Comparison of ENCODE assay signal across 15 mouse cellular contexts in genomic region chr9:71365177-71365738, GRCm38 (mm10).
DNase-seq lines count a peak whose midpoint lies in the region; ATAC-seq and TF ChIP-seq lines count a peak whose summit lies in the region.
"Had no signal": no experiment of that assay in that cellular context is flagged by ENCODE, and none has a peak within 500 bp of the region (broad histone marks: within the 10 kb centered on the region; RNA-seq: fewer than 3 reads in every experiment).

No protein-coding gene starts in this region.

- H3K4me3 ChIP-seq in heart, embryonic 13.5 days: no peak overlapping the region
- no peak overlapping the region for H3K4me3 ChIP-seq in heart, embryonic 10.5 days
- H3K4me3 ChIP-seq in midbrain, embryonic 10.5 days: no peak overlapping the region
- no peak overlapping the region for H3K4me3 ChIP-seq in midbrain, embryonic 16.5 days (ENCODE audit: low read depth, low read length)
- no peak overlapping the region for H3K4me3 ChIP-seq in thymus, adult 2 months (ENCODE audit: control insufficient read depth, insufficient read depth, low read length)
- H3K4me3 ChIP-seq: forebrain, embryonic 12.5 days; heart, adult 2 months; limb, embryonic 13.5 days; myocyte had no signal

- no peak for TF ChIP-seq CTCF in thymus, adult 2 months (IDR thresholded peaks at IDR 0.05; ENCODE audit: borderline replicate concordance, control insufficient read depth, extremely low read depth, insufficient read depth, low read length, poor library complexity)

- H3K9ac ChIP-seq in heart, embryonic 13.5 days: no peak overlapping the region
- H3K9ac ChIP-seq in midbrain, embryonic 16.5 days (ENCODE audit: low read depth, low read length): no peak overlapping the region
- H3K9ac ChIP-seq: forebrain, embryonic 12.5 days; limb, embryonic 13.5 days had no signal

- H3K36me3 ChIP-seq in heart, embryonic 13.5 days: no peaks in the 10 kb centered on the region
- no peaks in the 10 kb centered on the region for H3K36me3 ChIP-seq in heart, embryonic 10.5 days
- no peaks in the 10 kb centered on the region for H3K36me3 ChIP-seq in midbrain, embryonic 10.5 days
- no peaks in the 10 kb centered on the region for H3K36me3 ChIP-seq in midbrain, embryonic 16.5 days (ENCODE audit: control insufficient read depth, insufficient read depth, low read length)
- H3K36me3 ChIP-seq in thymus, adult 2 months (ENCODE audit: control insufficient read depth, insufficient read depth, low read length): no peaks in the 10 kb centered on the region
- H3K36me3 ChIP-seq: forebrain, embryonic 12.5 days; G1E; limb, embryonic 13.5 days had no signal

- no peak for TF ChIP-seq POLR2A in thymus, adult 2 months (IDR thresholded peaks at IDR 0.05; ENCODE audit: control insufficient read depth, extremely low read depth, insufficient read depth, low read length, poor library complexity)

- 61% methylated on average over 12 of the region's 12 CpGs for WGBS in heart, embryonic 13.5 days
- WGBS in heart, embryonic 10.5 days: 64% methylated on average over 12 of the region's 12 CpGs
- WGBS in midbrain, embryonic 10.5 days: 63% methylated on average over 12 of the region's 12 CpGs
- 44% methylated on average over 12 of the region's 12 CpGs for WGBS in midbrain, embryonic 16.5 days
- WGBS in thymus, adult 2 months: 88% methylated on average over 12 of the region's 12 CpGs

- H3K4me2 ChIP-seq in heart, embryonic 13.5 days: no peak overlapping the region
- H3K4me2 ChIP-seq in midbrain, embryonic 16.5 days (ENCODE audit: low read length): no peak overlapping the region
- H3K4me2 ChIP-seq: forebrain, embryonic 12.5 days; limb, embryonic 13.5 days had no signal

- peaks cover 7% of the 10 kb centered on the region for H3K9me3 ChIP-seq in heart, embryonic 13.5 days
- H3K9me3 ChIP-seq in heart, embryonic 10.5 days: no peaks in the 10 kb centered on the region
- H3K9me3 ChIP-seq in midbrain, embryonic 10.5 days (replicated peaks): peaks cover 6% of the 10 kb centered on the region; the same call in 1 of the 2 replicates
- H3K9me3 ChIP-seq in midbrain, embryonic 16.5 days (replicated peaks; ENCODE audit: control insufficient read depth, low read length, poor library complexity, severe bottlenecking): no peaks in the 10 kb centered on the region

- H3K27me3 ChIP-seq in heart, embryonic 13.5 days (replicated peaks): no peaks in the 10 kb centered on the region
- no peaks in the 10 kb centered on the region for H3K27me3 ChIP-seq in heart, embryonic 10.5 days (ENCODE audit: insufficient read depth, poor library complexity, severe bottlenecking)
- H3K27me3 ChIP-seq in midbrain, embryonic 10.5 days (ENCODE audit: low read depth, poor library complexity, severe bottlenecking): no peaks in the 10 kb centered on the region
- H3K27me3 ChIP-seq in midbrain, embryonic 16.5 days (ENCODE audit: control insufficient read depth, insufficient read depth, low read depth, low read length): no peaks in the 10 kb centered on the region
- no peaks in the 10 kb centered on the region for H3K27me3 ChIP-seq in thymus, adult 2 months (ENCODE audit: control insufficient read depth, insufficient read depth, low read length)

- no peak for DNase-seq in heart, embryonic 10.5 days (ENCODE audit: low spot score)
- DNase-seq in midbrain, embryonic 10.5 days (ENCODE audit: low spot score): peak; percentile 37
- peak; percentile 45 to 53 for DNase-seq in adrenal gland, postnatal 36 days
- DNase-seq in retina, embryonic 14.5 days (ENCODE audit: low spot score): peak; percentile 13
- no peak for DNase-seq in thymus, adult 2 months
- DNase-seq: cerebellum, adult 2 months; heart, adult 2 months; thymus, postnatal 25 days had no signal

- H3K27ac ChIP-seq in heart, embryonic 13.5 days (replicated peaks): 0 out of 2 replicates have a peak overlapping the region, but pooled peaks have one; percentile 12
- no peak overlapping the region; the same call in 1 of the 2 replicates for H3K27ac ChIP-seq in heart, embryonic 10.5 days
- H3K27ac ChIP-seq in midbrain, embryonic 10.5 days (replicated peaks): no peak overlapping the region
- no peak overlapping the region for H3K27ac ChIP-seq in midbrain, embryonic 16.5 days (ENCODE audit: low read length)
- no peak overlapping the region for H3K27ac ChIP-seq in thymus, adult 2 months (ENCODE audit: control insufficient read depth, insufficient read depth, low read length)
- H3K27ac ChIP-seq: forebrain, embryonic 12.5 days; heart, adult 2 months; limb, embryonic 13.5 days had no signal

- H3K4me1 ChIP-seq in heart, embryonic 13.5 days: peaks cover 27% of the 10 kb centered on the region
- H3K4me1 ChIP-seq in heart, embryonic 10.5 days: peaks cover 18% of the 10 kb centered on the region
- H3K4me1 ChIP-seq in midbrain, embryonic 10.5 days: peaks cover 19% of the 10 kb centered on the region
- H3K4me1 ChIP-seq in midbrain, embryonic 16.5 days (ENCODE audit: control insufficient read depth, insufficient read depth, low read length): no peaks in the 10 kb centered on the region
- H3K4me1 ChIP-seq in thymus, adult 2 months (replicated peaks; ENCODE audit: control insufficient read depth, insufficient read depth, low read length): no peaks in the 10 kb centered on the region

- no peak for ATAC-seq in heart, embryonic 13.5 days (ENCODE audit: extremely low read depth, insufficient number of reproducible peaks, low FRiP score, low TSS enrichment)
- ATAC-seq in midbrain, embryonic 16.5 days: no peak
- ATAC-seq: inflammation-experienced regulatory T-cells, adult 6 months had no signal

Comparison
In these comparisons a context has a peak if more than half of its experiments do, and no peak if none do; other contexts are left out.
1. DNase-seq: peak in midbrain, embryonic 10.5 days (single experiment), adrenal gland, postnatal 36 days (2 of 2) and retina, embryonic 14.5 days (single experiment); none in heart, embryonic 10.5 days (single experiment) and thymus, adult 2 months (single experiment).